Mouse (Mus musculus): ENCODE results near the gene Uvrag.

Gene Uvrag

DNA sequence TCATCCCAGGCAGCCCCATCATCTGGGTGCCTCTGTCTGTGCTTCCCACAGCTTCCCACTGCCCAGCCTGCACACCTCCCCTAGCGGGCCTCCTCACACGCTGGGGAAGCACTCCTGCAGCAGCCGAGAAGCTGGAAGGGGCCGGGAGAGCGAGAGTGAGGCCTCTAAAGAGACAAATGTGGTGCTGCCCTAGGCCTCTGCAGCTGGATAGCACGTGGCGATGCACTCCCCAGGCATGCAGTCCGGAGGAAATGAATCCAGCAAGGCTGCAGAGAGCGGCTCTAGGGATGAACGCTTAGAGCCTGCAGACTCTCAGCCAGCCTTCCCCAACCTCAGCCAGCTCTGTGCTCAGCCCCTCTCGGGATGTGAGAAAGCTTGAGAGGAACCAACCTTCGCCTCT lies 270.1 kb downstream of the Uvrag start:
- no peak for DNase-seq

DNA sequence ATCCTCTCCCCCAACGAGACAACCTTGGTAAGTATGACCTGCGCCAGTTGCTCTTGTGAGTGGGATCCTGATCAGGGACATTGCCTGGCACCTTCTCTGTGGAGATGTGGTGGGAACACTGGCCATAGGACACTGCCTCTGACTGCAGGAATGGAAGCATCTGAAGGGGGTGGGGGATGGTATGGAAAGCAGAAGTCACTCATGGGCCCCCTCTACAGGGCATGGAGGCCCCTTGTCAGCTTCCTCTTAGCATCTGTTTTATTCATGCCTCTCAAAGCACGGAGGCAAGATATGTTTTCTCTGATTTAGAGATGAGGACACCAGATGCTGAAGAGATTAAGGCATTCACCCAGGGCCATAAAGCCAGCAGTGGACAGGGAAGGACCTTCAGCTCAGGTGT lies 271.9 kb downstream of the Uvrag start:
- no peak for DNase-seq

DNA sequence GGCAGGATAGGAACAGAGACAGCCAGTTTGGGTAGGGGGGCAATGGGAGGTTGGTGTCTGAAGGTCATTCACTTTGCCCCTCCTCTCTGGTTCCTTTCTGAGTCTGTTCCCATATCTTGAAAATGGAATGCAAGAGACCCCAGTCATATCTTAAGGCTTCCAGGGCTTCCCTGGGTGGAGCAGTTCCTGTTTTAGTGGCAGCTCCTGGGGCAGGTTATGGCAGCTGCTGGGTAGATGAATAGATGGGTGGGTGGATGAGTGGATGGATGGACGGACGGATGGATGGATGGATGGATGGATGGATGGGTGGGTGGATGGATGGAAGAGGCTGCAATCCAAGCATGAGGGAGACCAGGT lies 273.2 kb downstream of the Uvrag start:
- DNase-seq = no peak

DNA sequence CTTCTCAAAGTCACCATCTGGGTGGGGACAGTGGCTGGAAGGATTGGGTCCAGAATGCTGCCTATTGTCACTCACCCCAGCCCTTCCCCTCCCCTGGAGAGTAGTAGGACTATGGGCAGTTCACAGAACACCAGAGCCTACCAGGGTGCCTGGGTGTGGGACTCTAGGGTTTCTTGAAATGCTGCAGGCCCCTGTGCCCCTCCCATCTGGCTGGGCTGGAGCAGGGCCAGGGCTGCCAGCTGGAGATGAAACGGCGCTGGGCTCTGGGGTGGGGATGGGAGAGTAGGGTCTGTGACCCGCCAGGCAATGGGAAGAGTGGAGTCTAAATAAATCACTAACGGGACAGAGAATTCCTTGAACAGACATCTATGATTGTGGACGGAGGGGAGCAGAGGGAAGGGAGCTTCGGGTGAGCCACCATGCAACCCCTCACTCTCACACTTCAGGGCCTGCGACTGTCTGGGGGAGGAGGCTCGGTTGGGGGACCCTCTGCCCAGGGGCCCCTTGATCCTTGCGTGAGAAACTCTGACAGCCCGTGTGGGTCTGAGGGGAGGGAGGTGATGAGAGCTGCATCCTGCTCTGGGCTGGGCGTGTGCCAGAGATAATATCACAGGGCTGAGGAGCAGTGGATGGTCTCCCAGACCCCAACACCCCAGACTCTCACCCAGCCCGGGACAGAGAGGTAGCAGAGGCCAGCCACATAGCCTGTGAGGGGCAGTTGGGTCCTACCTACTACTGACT lies 273.7 kb downstream of the Uvrag start:
- DNase-seq = no peak

DNA sequence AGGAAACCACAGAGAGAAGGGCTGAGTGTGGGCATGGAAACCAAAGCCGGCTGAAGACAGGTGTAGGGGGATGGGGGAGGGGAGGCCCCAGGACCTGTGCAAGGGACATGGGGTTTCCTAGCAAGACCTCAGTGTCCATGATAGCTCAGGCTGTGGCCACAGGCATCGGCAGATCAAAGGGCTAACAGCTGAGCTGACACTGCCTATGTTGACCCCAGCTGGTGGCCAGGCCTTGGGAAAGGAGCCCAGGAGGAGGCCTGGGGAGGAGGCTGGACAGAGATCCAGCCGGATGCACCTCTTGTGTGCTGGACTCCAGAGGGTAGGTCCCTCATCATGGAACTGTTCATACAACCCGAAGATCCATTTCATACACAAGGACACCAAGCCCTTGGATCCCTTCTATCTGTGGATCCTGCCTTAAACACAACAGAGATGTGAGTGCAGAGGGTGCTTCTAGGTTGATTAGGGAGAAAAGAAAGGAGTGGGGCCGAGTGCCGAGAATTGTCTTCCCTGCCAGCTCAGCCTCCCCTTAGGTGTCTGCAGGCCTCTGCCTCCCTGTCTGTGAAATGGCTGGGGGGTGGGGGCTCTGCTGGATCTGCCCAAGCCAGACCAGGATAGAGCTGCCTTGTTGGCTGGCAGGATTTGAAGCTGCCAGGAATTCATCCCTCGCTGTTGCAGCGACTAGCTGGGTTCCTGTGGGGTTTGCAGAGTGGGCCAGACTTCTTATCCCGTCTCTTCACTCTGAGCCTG lies 276.8 kb downstream of the Uvrag start:
- no peak for DNase-seq

DNA sequence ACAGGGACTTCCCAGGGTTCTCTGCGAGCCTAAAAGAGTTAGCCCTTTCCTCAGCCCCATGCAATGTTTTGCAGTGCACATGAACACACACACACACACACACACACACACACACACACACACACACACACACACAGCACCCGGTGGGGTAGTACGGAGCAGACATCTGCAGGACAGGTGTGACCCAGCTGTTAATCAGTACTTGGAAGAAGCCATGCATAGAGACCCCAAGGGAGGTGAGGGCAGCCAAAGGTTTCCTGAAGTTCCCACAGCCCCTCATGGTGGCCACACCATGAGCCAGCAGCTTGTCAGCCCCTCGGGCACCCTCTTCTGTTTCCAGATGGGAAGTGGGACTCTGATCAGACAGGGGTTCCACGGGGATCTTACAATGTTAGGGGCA lies 277.9 kb downstream of the Uvrag start:
- no peak for DNase-seq

DNA sequence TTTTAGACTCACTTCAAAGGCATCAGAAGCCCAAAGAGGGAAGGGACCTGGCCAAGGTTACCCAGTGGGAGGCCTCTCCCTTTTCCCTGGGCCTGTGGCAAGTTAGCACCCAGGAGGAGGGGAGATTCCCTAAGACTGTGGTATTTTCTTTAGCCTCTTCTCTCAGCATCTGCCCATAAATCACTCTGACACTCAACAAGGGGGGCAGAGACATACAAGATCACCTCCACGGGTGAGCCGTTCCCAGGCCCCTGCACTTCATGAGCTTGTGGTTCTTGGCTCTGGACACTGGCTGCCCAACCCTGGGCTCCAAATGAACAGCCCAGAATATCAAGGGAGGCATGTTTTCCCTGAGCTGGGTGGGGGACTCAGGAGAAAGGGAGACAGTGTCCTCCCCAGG lies 279.9 kb downstream of the Uvrag start:
- DNase-seq = no peak

DNA sequence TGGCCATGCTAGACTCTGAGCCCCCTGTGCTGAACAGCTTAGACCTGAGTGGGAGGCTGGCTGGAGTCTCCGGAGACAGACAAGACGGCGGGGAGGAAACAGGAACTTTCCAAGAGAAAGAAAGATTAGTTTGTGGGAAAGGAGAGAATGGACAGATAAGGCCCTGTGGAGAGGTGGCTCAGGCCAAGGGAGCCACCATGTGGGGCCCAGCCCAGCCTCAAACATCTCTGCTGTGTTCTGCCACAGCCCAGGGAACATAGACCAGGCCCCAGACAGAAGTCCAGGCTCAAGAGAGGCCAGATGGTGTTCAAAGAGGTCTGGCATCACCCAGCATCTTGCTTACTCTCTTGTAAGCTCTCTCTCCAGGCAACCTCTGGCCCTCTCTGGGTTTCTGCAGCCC lies 283.8 kb downstream of the Uvrag start:
- DNase-seq = no peak

DNA sequence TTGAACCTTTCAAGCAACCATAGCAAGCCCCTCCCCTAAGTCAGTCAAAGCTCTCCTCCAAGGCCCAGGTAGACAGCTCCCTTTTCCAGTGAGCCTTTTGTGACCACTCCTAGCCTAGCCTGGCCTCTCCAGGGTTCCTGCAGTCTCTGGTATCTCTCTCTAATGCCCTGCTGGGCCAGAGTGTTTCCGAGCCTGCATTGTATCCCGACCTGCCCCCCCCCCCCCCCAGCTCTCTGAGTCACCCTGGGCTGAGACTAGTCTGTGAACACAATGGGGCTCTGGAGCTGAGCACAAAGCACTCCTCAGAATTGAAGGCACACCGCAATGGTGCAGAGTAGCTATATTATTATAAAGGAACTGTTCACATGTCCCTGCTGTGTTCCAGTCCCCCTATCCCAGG lies 284.8 kb downstream of the Uvrag start:
- no peak for DNase-seq

DNA sequence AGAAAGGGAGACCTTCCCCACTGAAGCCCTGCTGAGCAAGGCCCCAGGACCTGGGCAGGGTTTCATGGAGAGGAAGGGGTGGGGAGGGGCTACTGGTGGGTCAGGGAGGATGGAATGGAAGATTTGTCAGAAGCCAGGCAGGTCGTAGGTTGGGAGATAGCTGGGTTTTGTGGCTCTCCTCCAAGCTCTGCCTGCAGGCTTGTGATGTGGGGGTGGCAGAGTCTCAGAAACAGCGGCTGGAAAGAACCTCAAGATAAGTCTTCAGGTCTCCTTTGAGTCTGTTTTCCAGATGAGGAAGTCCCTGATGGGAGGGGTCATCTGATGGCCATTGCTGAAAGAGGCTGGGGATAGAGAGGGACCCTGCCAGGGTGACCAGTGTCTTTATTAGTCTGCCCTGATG lies 285.6 kb downstream of the Uvrag start:
- DNase-seq = no peak

DNA sequence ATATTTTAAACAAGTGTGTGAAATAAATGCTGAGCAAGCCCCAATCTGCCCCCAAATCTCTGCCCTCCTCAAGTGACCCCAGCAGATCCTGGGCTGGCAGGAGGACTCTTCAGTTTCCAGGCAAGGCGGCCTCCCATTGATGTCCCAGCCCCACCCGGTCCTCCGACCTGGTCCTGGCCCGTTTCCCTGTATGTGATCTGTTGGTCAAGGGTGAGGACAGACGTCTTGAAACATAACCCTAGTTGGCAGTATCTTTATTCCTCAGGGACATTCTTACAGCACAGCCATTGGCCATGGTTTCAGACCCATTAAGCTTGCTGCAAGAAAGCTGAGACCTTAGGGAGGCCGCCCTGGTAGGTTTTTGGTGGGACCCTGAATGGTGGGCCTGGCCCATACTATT lies 287.1 kb downstream of the Uvrag start:
- no peak for DNase-seq

DNA sequence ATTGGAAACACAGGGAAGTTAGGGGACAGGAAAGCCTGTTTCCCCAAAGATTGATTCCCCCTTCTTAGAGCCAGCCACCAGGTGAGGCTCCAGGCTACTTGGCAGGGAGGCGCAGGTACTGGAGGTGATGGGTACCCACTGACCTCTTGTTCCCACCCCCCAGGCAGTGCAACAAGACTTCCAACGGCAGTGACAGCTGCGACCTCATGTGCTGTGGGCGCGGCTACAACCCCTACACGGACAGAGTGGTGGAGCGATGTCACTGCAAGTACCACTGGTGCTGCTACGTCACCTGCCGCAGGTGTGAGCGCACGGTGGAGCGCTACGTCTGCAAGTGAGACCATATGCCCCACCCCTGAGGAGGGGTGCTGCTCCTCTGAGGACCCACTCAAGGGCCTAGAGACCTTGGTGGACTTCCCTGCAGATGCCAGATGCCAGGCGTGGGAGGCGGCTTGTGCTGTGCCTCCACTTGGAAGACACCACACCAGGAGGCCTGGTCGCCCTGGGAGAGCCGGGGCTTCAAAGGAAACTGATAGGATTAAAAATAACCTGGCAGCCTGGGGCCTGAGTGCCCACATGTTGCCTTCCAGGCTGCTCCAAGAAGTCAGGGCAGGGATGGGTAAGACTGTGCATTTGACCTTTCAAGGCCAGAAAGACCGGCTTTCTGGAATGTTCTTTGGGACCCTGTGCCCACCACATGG lies 287.8 kb downstream of the Uvrag start:
- DNase-seq = no peak

DNA sequence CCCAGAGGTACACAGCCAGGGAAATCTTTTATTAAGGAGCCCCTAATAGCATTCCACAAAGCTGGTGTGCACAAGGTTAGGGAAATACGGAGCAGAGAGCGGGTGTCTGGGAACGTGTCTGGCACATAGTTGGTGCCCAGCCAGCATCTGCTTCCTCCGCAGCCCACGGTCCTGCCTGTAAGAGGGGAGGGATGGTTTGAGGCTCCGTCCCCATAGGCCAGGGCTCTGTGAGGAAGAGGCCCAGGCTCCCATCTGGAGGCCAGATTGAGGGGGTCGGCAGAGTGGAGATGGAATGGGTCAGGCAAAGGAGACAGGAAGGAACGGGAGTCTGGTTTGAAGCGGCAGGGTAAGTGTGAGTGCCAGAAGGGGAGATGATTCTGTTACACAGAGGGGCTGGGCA lies 289.7 kb downstream of the Uvrag start:
- no peak for DNase-seq

DNA sequence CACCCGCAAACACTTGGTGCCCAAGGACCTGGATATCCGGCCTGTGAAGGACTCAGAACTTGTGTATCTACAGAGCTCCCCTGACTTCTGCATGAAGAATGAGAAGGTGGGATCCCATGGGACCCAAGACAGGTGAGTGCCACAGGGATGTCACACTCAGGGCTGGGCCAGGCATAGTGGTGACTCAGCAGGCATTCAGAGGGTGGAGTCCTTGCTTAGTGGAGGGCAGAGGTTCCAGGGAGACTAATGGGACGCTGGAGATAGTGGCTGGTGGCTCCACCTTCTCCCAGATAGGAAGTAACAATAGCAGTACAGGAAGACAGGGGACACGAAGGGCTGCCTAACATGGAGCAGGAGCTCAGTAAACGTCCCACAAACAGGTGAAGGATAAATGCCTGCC lies 290.6 kb downstream of the Uvrag start:
- DNase-seq = no peak

DNA sequence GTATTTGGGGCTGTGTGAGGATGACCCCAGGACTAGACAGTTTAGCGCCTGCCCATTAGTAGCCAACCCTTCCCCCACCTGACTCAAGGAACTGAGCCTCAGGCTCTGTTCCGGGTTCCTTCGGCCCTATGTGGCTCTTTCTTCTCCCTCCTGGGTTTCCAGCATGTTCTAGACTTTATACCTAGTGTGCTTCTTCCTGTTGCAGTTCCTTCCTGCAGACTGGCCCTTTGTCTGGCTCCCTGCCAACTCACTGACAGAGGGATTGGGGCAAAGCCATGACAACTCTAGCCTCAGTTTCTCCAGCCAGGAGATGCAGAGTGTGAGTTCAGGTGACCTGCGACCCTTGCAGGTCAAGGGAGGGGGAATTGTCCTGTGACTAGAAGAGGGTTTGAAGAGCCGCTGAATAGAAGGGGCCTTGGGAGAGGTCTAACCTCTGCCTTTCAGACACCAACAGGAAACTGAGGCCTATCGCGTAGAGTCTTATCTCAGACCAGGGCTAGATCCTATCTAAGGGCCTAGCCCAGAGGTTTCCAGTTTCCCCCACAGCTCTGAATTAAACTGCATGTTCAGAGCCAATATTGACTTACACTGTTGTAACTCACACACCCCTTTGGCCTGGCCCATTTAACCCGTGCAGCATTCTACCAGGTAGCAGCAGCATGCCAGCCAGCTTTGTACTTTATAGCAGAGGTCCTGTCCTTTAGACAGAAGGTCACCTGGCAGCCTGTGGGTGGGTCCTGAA lies 291.9 kb downstream of the Uvrag start:
- no peak for DNase-seq

DNA sequence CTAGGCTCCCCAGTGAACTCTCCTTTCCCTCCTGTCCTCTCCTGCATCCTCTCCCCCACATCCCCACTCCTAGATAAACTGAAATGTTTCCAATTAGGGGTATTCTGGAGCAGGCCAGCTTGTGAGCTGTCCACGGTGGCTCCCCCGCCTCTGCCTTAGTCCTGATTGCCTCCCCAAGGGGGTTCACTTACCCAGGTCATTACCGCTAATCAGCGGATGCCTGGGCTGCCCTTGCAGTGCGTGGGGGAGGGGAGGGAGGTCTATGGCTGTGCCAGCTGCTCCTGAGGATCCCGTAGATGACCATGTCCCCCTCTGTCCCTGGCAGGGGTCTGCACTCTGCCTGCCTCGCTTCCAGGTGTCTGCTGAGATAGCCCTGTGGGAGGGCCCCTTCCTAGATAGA lies 297.3 kb downstream of the Uvrag start:
- no peak for DNase-seq

DNA sequence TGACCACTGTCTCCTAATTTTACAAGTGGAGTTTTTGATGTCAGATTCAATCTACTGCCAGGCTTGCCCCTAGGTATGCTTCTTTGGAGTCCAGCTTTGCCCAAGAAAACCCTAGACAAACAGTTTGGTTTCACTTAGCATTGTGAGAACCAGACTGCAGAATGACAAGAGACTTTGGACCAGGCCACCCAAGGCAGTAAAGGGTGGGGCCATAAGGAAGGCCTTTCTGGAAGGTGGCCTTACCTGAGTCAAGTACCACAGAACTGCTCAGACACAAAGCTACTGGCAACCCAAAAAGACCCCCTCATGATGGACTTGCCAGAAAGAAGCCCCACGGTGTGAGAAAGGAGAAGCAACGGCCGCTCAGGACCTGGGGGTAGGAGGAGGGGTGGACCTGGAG lies 297.9 kb downstream of the Uvrag start:
- DNase-seq = no peak

DNA sequence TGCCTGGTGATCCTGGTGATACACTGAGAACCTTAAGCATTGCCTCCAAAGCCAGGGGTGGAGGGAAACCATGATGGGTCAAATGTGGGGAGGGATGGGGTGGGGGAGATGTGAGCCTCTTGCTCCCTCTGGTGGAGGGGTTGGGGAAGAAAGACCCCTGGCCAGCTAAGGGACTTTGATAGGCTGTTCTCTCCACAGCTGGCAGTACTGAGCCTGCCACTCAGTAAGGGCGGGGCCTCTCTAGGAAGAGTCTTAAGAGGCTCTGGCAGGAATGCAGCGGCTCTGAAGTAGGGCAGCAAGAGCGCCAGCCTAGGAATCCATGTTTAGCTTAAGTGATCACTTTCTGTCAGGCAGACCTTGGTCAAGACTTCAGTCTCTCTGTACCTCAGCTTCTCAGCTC lies 299.1 kb downstream of the Uvrag start:
- peak; percentile 22 for DNase-seq

DNA sequence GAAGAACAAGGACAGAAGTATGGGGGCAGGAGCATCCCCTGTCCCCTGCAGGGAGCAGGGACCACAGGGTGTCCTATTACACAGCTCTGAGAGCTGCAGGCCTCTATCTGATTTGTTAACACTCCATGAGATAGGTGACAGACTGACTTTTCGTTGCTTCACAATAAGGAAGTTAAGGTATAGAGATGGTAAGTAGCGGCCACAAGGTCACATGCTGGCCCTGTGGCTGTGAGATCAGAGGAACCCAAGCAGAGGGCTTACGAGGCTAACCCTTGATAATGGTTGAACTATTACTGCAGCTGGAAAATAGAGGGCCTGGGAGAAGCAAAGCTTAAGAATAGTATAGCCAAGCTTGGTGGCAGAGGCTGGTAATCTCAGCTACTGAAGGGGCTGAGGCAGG lies 300.2 kb downstream of the Uvrag start:
- DNase-seq = no peak

DNA sequence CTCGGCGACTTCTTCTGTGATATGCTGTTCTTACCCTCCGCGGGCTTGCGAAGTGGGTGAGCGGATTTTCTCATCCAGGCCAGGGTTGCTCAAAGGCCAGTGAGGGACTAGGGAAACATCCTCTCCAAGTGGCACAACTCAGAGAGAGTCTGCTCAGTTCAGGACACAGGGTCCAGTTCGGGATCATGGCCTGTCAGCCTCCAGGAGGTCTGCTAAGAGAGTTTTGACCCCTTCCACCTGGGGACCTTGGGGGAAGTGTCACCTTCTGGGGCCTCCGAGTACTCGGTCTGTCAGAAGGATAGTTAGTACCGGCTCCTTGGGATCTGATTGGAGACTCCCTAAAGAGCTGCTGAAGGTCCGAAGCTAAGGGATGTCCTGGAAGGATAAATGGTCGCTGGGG lies 301.6 kb downstream of the Uvrag start:
- DNase-seq = no peak

DNA sequence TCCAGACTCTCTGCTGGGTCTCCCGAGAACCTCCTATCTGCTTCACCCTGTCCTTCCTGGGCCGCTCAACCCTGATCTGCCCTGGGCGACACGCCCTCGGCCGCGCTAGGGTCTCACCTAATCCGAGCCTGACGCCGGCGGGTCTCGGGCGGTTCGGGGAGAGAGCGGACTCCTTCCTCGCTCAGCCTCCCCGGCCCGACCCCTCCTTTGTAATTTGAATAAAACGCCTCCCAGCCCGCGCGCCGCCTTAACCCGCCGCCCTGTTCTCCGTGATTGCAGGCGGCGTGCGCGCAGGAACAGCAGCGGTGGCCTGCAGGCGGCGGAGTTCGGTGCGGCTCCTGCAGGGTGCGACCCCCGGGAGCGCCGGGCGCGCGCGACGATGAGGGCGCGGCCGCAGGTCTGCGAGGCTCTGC lies 302.2 kb downstream of the Uvrag start:
- DNase-seq = peak; percentile 56

DNA sequence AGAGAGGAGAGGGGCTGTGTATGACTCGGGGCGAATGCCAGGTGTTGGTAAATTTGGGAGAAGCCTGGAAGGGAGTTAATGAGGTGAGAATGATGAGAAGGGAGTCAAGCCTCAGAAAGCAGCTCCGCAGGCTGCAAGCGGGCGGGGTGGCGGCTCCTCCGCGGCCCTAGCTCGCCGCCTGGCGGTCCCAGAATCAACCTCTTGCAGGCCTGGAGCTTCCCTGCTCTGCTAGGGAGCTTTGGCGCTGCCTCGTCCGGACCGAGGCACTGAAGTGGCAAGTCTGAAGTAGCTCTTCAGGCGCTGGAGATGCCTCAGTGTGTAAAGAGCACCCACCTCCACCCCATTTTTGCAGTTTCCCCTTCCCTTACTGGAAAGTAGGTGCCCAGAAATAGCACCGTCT lies 303.0 kb downstream of the Uvrag start:
- DNase-seq = peak; percentile 76

DNA sequence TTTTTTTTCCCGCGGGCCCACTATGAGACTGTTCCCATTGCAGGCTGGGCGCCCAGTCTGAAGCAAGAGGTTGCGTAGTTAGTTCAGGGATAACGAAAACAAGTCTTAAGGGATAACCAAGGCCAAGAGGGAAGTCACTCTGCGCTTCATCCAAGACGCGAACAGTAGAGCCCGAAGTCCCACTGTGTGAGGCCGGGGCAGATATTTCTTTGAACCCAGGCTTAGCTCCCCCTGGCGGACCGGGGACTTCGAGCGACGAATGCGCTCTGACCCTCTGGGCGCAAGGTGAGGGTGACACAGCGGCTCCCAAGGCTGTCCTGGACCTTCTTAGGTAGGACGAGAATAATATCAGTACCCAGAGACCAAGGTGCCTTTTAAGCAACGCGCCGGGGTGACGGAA lies 304.3 kb downstream of the Uvrag start:
- DNase-seq = peak; percentile 81

All from thymus, postnatal 14 days (tissue).